Mouse (Mus musculus) thymus, adult 2 months (tissue): ENCODE data around the gene Disp1.

ENCODE experiments used
- CTCF ChIP-seq: fragments of 200-500 bp; IDR thresholded peaks from 2 replicates; pipeline ENCODE4 v1.5.1; 2012; ENCODE audit warnings: mild to moderate bottlenecking, control low read depth, low read length, moderate library complexity, borderline replicate concordance; ENCODE audit not compliant: control insufficient read depth, poor library complexity, insufficient read depth; ENCODE audit errors: extremely low read depth
- POLR2A ChIP-seq: fragments of 200-500 bp; IDR thresholded peaks from 2 replicates; pipeline ENCODE4 v1.6.1; 2012; ENCODE audit warnings: mild to moderate bottlenecking, low read length, control low read depth, moderate library complexity; ENCODE audit not compliant: control insufficient read depth, poor library complexity, insufficient read depth; ENCODE audit errors: extremely low read depth

DNA sequence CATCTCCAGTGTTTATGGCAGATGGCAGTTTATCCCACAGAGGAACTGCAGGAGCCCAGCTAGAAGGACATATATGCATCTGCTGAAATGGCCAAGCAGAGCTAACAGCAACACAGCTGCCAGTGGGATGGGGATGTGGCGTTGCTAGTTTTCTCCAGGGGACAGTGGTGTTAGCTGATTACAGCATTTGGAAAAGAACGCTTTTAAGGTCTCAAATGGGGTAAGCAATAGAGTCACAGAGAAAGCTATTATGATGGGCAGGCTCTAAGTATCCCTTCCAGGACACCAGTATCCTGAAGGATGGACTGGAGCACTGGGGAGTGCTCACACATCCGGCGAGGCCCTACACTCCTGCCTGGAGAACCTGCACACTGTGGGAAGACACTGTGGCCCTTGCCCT, 129.0 kb downstream of the Disp1 start:
- TF ChIP-seq POLR2A: no peak
- TF ChIP-seq CTCF: no peak
